Comparison of ENCODE assay signal across 18 mouse cellular contexts in the genomic region with DNA sequence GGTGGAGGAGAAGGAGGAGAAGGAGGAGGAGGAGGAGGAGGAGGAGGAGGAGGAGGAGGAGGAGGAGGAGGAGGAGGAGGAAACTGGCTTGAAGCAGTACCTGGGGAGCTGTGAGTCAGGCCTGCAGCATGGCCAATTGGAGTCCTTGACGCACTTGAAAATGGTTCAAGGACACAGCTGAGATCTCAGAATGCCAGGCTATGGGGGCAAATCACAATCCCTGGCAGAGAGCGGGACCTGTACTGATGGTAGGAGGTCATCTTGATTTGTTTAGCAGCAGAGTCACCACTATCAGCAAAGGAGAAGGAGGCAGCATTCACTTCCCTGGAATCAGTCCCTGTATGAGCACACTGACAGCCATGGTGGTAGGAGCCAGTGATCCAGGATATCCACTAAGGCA.
"Had no signal": no experiment of that assay in that cellular context is flagged by ENCODE, and none has a peak within 500 bp of the region (broad histone marks: within the 10 kb centered on the region; RNA-seq: fewer than 3 reads in every experiment).

No protein-coding gene starts in this region.

- H3K4me3 ChIP-seq: midbrain, embryonic 10.5 days; midbrain, embryonic 12.5 days; myocyte; neural tube, embryonic 13.5 days; neural tube, embryonic 15.5 days had no signal

- H3K36me3 ChIP-seq: midbrain, embryonic 10.5 days; midbrain, embryonic 12.5 days; neural tube, embryonic 13.5 days; neural tube, embryonic 15.5 days had no signal

- H3K27ac ChIP-seq: midbrain, embryonic 10.5 days; midbrain, embryonic 12.5 days; neural tube, embryonic 13.5 days; neural tube, embryonic 15.5 days had no signal

- DNase-seq: lung, adult 18-20 months; lung, embryonic 14.5 days; lung, postnatal 10 days; lung, postnatal 4 days; midbrain, embryonic 14.5 days; retina, postnatal 1 day; right cerebral cortex, adult 18-20 months; right cerebral cortex, postnatal 25 days; right cerebral cortex, postnatal 4 days; spleen, adult 18-20 months; thymus, adult 18-20 months; thymus, postnatal 14 days; thymus, postnatal 36 days had no signal

- H3K27me3 ChIP-seq: midbrain, embryonic 12.5 days; neural tube, embryonic 13.5 days; neural tube, embryonic 15.5 days had no signal

- H3K4me1 ChIP-seq: midbrain, embryonic 10.5 days; midbrain, embryonic 12.5 days; neural tube, embryonic 13.5 days; neural tube, embryonic 15.5 days had no signal
